Mouse (Mus musculus) left cerebral cortex, adult 18-20 months (tissue): Measurements from ENCODE around the gene 3110082I17Rik. TPM values are rescaled to one million over a fixed set of nuclear protein-coding genes. Genes with fewer than 3 reads are reported as not detected.

Source experiments
- microRNA-seq, 2 experiments: library from miRNA; unstranded; fragments of <30 nt; microRNA quantifications; one replicate each; pipeline ENCODE4 v1.2.0; 2021
- total RNA-seq, 2 experiments: library from RNA; stranded (reverse); gene quantifications; 2 replicates each; pipeline ENCODE4 v1.2.3; 2021

Gene 3110082I17Rik
- total RNA-seq, 2 experiments from 2014 or later, result 14.1 to 14.6 TPM

Small RNA genes within 50 kb of the gene (microRNA-seq; reads per million reads assigned to microRNA genes)
- 266 to 366 reads per million in 2 experiments for gene Mir339

Other genes starting within 250 kb of the 3110082I17Rik start
- 10 to 100 TPM; 50.0 to 52.4 TPM for gene Get4, start 208.2 kb downstream of the 3110082I17Rik start, total RNA-seq
- gene Adap1, start 134.9 kb downstream of the 3110082I17Rik start, total RNA-seq, result 100 to 1,000 TPM; 229 to 237 TPM
- gene Cox19, start 109.1 kb downstream of the 3110082I17Rik start, total RNA-seq, result 10 to 100 TPM; 66.8 to 67.7 TPM
- not detected for gene Cyp2w1, start 107.9 kb downstream of the 3110082I17Rik start, total RNA-seq
- gene Gpr146, start 82.8 kb downstream of the 3110082I17Rik start, total RNA-seq, result 10 to 100 TPM; 10.6 to 13.0 TPM
- gene C130050O18Rik, start 55.2 kb downstream of the 3110082I17Rik start, total RNA-seq, result under 1 TPM in 1 of 2 experiments, not detected in 1; 0.33 TPM
- gene Gper1, start 37.4 kb downstream of the 3110082I17Rik start, total RNA-seq, result 1 to 10 TPM; 2.8 to 3.0 TPM
- 10 to 100 TPM; 54.6 to 57.6 TPM for gene Zfand2a, start 24.0 kb upstream of the 3110082I17Rik start, total RNA-seq
- under 1 TPM; 0.23 to 0.30 TPM for gene Uncx, start 83.0 kb upstream of the 3110082I17Rik start, total RNA-seq